Mouse (Mus musculus) forebrain, embryonic 16.5 days (tissue): ENCODE data around the gene Tmed8. TPM values are rescaled to one million over a fixed set of nuclear protein-coding genes. Genes with fewer than 3 reads are reported as not detected.
"Not testable (repeated sequence)": the region's sequence is repeated elsewhere in the genome, so short reads cannot be mapped to it uniquely, and the experiment has no call there.

Experiments
- ATAC-seq: fragments of 200-750 bp; cut with Nextera tagmentation; 2 replicates; pipeline ENCODE4 v1.8.0; 2017; ENCODE audit warnings: mild to moderate bottlenecking, moderate library complexity
- H3K27ac ChIP-seq: fragments of 300-500 bp; sonication (generic); 2 replicates; pipeline ENCODE4 v1.5.1; 2014; ENCODE audit warnings: low read length, control low read depth
- H3K27me3 ChIP-seq: fragments of 300-500 bp; sonication (generic); replicated peaks from 2 replicates; pipeline ENCODE4 v1.6.1; 2014; ENCODE audit warnings: low read length; ENCODE audit not compliant: control insufficient read depth, insufficient read depth
- H3K36me3 ChIP-seq: fragments of 300-500 bp; sonication (generic); 2 replicates; pipeline ENCODE4 v1.6.1; 2014; ENCODE audit not compliant: control insufficient read depth, insufficient read depth
- H3K4me1 ChIP-seq: fragments of 300-500 bp; sonication (generic); replicated peaks from 2 replicates; pipeline ENCODE4 v1.6.1; 2014; ENCODE audit warnings: low read length; ENCODE audit not compliant: control insufficient read depth, insufficient read depth
- H3K4me2 ChIP-seq: fragments of 300-500 bp; sonication (generic); 2 replicates; pipeline ENCODE4 v1.6.1; 2014; ENCODE audit warnings: mild to moderate bottlenecking, low read length, control low read depth
- H3K4me3 ChIP-seq: fragments of 300-500 bp; sonication (generic); replicated peaks from 2 replicates; pipeline ENCODE4 v1.5.1; 2014; ENCODE audit warnings: mild to moderate bottlenecking, low read length, control low read depth
- H3K9ac ChIP-seq: fragments of 300-500 bp; sonication (generic); replicated peaks from 2 replicates; pipeline ENCODE4 v1.6.1; 2014; ENCODE audit warnings: low read depth, low read length, control low read depth
- H3K9me3 ChIP-seq: fragments of 300-500 bp; sonication (generic); 2 replicates; pipeline ENCODE4 v1.6.1; 2016; ENCODE audit warnings: low read length; ENCODE audit not compliant: control insufficient read depth
- WGBS: fragments of 180-500 bp; shearing (Covaris S2); extraction: QIAGEN DNeasy Blood & Tissue Kit; methylation state at CpG from one replicate; pipeline ENCODE4 v1.1.7; 2014; 5-methylcytosine and 5-hydroxymethylcytosine counted together
- polyA plus RNA-seq: library from polyadenylated mRNA; unstranded; fragments of >200 nt; fragmentation: Nextera tagmentation; extraction: Ambion mirVana; gene quantifications from 2 replicates; pipeline ENCODE4 v1.2.1, GENCODE M21; 2015

The Tmed8 gene
- polyA plus RNA-seq, 1 experiment from 2014 or later = 5.1 TPM

GRCm38 (mm10) chr12:87216053-87216452 lies 15.8 kb upstream of the Tmed8 start:
- 73% methylated on average over 2 of the region's 2 CpGs for WGBS
- Histone ChIP-seq H3K9me3 (no peaks in the 10 kb centered on the region), H3K27ac (no peak overlapping the region), H3K4me1 (no peaks in the 10 kb centered on the region), H3K27me3 (no peaks in the 10 kb centered on the region), H3K9ac (no peak overlapping the region), H3K4me2 (no peak overlapping the region), H3K36me3 (no peaks in the 10 kb centered on the region), H3K4me3 (no peak overlapping the region)
- ATAC-seq = no peak

- Histone ChIP-seq H3K27me3 (no peaks in the 10 kb centered on the region), H3K4me2 (no peak overlapping the region), H3K9me3 (no peaks in the 10 kb centered on the region), H3K4me3 (no peak overlapping the region), H3K9ac (no peak overlapping the region), H3K27ac (no peak overlapping the region), H3K4me1 (no peaks in the 10 kb centered on the region), H3K36me3 (no peaks in the 10 kb centered on the region)
- ATAC-seq = no peak
- 60% methylated on average over 2 of the region's 2 CpGs for WGBS
Measured at GRCm38 (mm10) chr12:87212844-87213606, 12.8 kb upstream of the Tmed8 start.

GRCm38 (mm10) chr12:87205789-87206188 lies 5.5 kb upstream of the Tmed8 start:
- not testable (repeated sequence) for H3K27me3 ChIP-seq, ATAC-seq, H3K27ac ChIP-seq, H3K4me2 ChIP-seq, H3K9ac ChIP-seq, H3K4me1 ChIP-seq, H3K36me3 ChIP-seq, H3K4me3 ChIP-seq, H3K9me3 ChIP-seq
- WGBS = 84% methylated on average over 5 of the region's 5 CpGs

DNA sequence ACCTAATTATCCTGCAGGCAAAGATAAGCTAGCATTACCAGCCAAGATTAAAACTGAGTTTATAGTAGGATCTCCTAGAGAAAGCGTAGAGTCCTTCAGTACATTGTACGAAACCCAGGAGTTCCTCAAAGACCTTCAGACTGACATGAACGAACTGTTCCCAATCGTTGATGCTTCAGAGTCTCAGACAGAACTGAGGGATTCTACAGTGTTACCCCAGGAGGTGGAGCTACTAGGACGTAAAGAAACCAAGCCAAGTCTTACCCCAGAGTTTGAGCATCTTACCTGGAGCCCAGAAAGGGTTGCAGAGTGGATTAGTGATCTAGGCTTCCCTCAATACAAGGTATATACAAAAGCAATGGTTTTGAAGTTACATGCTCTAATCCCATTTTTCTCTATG lies 1.4 kb upstream of the Tmed8 start:
- WGBS = 72% methylated on average over 5 of the region's 5 CpGs
- no peaks in the 10 kb centered on the region for H3K36me3 ChIP-seq
- ATAC-seq = no peak
- H3K4me2 ChIP-seq = no peak overlapping the region
- no peaks in the 10 kb centered on the region for H3K27me3 ChIP-seq
- no peaks in the 10 kb centered on the region for H3K9me3 ChIP-seq
- H3K9ac ChIP-seq = no peak overlapping the region
- no peak overlapping the region for H3K27ac ChIP-seq
- H3K4me1 ChIP-seq = peaks cover 7% of the 10 kb centered on the region
- H3K4me3 ChIP-seq = no peak overlapping the region

DNA sequence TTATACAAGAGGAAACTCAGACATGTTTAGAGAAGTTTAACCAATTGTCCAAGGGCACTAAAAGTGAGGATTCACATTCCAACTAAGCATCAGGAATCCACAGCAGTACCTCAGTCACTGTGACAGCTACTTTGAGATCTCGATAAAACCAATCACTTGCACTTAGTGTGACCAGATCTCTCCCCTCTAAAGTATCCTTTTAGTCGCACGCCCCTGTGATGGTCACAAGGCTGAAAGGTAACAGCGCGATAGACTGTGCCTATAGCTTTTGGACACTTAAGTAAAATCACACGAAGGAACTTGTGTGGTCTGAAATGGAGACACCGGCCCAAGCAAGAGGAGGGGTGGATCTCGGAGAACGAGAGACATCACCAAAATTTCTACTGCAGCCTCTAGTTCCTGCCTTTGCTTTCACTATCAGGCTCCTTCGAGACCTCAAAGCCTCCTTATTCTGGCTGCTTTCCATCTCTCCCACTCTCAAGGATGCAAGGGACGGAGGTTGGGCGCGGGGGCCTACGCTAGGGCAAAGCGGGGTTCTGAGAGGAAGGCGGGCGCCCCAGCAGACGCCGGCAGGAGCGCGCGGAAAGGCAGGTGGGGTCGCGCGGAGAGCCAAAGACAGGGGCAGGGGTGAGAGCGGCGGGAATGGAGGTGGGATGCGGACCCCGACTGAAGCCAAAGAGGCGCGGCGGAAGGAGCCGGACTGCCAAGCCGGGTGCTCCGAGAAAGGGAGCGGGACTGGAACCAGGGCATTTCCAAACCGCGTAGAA lies 865 bp downstream of the Tmed8 start, which contains the start of gene Samd15:
Samd15 (plus strand) TSS at position 518 of the 767 bp plus-strand sequence.
- H3K36me3 ChIP-seq = no peaks in the 10 kb centered on the region
- no peaks in the 10 kb centered on the region for H3K9me3 ChIP-seq
- ATAC-seq = peak; percentile 68
- under 1% methylated on average over 38 of the region's 38 CpGs for WGBS
- peak within 1 kb of the TSS; percentile 95 for H3K9ac ChIP-seq
- no peaks in the 10 kb centered on the region for H3K27me3 ChIP-seq
- peak within 1 kb of the TSS; percentile 82 for H3K4me2 ChIP-seq
- H3K4me3 ChIP-seq = peak within 1 kb of the TSS; percentile 87
- H3K27ac ChIP-seq = peak within 1 kb of the TSS; percentile 93
- H3K4me1 ChIP-seq = peaks cover 7% of the 10 kb centered on the region

DNA sequence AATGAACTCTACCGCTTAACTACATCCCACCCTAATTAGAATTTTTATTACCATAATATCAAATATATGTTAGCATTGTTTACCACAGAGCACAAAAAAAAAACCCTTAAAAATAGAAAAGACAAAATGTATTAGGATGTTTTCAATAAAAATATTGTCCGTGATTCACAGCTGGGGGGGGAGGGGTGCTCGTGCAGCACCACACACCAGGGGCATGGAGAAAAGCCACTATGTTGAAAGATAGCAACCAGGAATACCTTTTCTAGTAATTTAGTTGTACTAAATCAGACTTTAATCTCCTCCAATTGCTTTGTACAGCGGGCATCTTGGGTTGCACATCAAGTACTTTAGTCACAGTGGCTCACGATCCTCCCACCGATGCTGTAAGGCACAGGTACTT lies 1.5 kb downstream of the Tmed8 start:
- peak overlapping the region; percentile 82 for H3K4me2 ChIP-seq
- H3K4me1 ChIP-seq = peaks cover 7% of the 10 kb centered on the region
- peak overlapping the region; percentile 87 for H3K4me3 ChIP-seq
- H3K27me3 ChIP-seq = no peaks in the 10 kb centered on the region
- H3K9me3 ChIP-seq = no peaks in the 10 kb centered on the region
- ATAC-seq = no peak
- no peak overlapping the region for H3K27ac ChIP-seq
- WGBS = 43% methylated on average over 6 of the region's 6 CpGs
- 0 out of 2 replicates have a peak overlapping the region, but pooled peaks have one; percentile 95 for H3K9ac ChIP-seq
- H3K36me3 ChIP-seq = no peaks in the 10 kb centered on the region

DNA sequence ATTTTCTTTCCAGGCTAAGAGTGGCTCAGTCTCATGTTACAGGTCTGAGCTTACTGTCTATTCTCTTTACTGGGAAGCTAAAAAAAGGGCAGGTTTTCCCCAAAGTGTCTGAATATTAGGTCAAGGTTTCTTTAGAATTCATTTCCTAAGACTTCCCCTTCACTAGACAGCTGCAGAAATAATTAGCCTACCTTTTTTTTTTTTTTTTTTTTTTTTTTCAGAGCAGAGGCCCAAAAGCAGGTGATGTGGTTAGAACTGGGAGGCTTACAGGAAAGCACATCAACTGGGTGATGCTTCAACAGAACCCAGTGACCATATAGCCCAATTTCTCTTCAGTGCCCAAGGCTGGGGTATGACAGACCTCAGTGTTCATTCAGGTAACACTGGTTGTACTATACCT lies 3.9 kb downstream of the Tmed8 start:
- Histone ChIP-seq H3K4me3 (no peak overlapping the region), H3K9me3 (no peaks in the 10 kb centered on the region), H3K9ac (no peak overlapping the region), H3K27me3 (no peaks in the 10 kb centered on the region), H3K4me1 (peaks cover 7% of the 10 kb centered on the region), H3K27ac (no peak overlapping the region), H3K4me2 (no peak overlapping the region), H3K36me3 (no peaks in the 10 kb centered on the region)
- ATAC-seq = no peak

DNA sequence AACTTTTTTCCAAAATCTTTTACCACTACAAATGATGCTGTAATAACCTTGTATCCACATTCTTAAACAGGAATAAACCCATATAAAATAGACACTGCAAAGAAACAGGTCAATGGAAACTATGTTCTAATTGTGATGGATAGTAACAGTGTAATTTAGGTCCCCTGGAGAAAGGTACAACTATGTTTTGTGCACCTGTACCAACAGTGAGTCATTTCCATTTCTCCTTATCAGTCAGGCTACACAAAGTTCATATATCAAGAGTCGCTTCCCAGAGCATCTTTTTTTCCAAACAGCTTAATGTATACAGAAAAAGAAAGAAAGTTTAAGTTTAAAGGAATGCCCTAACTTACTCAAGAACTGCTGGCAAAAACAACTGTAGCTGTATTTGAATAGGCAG lies 5.2 kb downstream of the Tmed8 start:
- H3K27ac ChIP-seq = no peak overlapping the region
- ATAC-seq = no peak
- WGBS = 95% methylated on average over 1 of the region's 1 CpGs

GRCm38 (mm10) chr12:87193008-87193407 lies 7.2 kb downstream of the Tmed8 start:
- no peak overlapping the region for H3K27ac ChIP-seq
- no peaks in the 10 kb centered on the region for H3K36me3 ChIP-seq
- no peaks in the 10 kb centered on the region for H3K27me3 ChIP-seq
- ATAC-seq = no peak
- H3K9ac ChIP-seq = no peak overlapping the region
- H3K4me2 ChIP-seq = no peak overlapping the region
- H3K4me3 ChIP-seq = no peak overlapping the region
- no peaks in the 10 kb centered on the region for H3K9me3 ChIP-seq
- WGBS = 98% methylated on average over 3 of the region's 3 CpGs
- H3K4me1 ChIP-seq = no peaks in the 10 kb centered on the region

More for the DNA sequence above, 5.2 kb downstream of the Tmed8 start:
- H3K27me3 ChIP-seq = no peaks in the 10 kb centered on the region
- peaks cover 7% of the 10 kb centered on the region for H3K4me1 ChIP-seq
- H3K36me3 ChIP-seq = no peaks in the 10 kb centered on the region
- H3K9ac ChIP-seq = no peak overlapping the region
- no peak overlapping the region for H3K4me2 ChIP-seq
- H3K9me3 ChIP-seq = no peaks in the 10 kb centered on the region
- no peak overlapping the region for H3K4me3 ChIP-seq
